In genomic region chr4:62475131-62475530, GRCm38 (mm10) we compare ENCODE assay signal across 19 mouse cellular contexts. TPM values are rescaled to one million over a fixed set of nuclear protein-coding genes. Genes with fewer than 3 reads are reported as not detected.
A peak's percentile ranks its signal among the peaks of the same experiment; 100 is the strongest.
DNase-seq lines count a peak whose midpoint lies in the region; ATAC-seq and TF ChIP-seq lines count a peak whose summit lies in the region.
"Had no signal": no experiment of that assay in that cellular context is flagged by ENCODE, and none has a peak within 500 bp of the region (broad histone marks: within the 10 kb centered on the region; RNA-seq: fewer than 3 reads in every experiment).

No protein-coding gene starts in this region.

- peak overlapping the region; percentile 2; the same call in 1 of the 2 replicates for H3K27ac ChIP-seq in kidney, embryonic 16.5 days (ENCODE audit: low read length)
- peak overlapping the region; percentile 48 for H3K27ac ChIP-seq in lung, postnatal 0 days (ENCODE audit: low read length)
- no peak overlapping the region for H3K27ac ChIP-seq in heart, embryonic 10.5 days
- H3K27ac ChIP-seq: forebrain, embryonic 13.5 days; heart, embryonic 13.5 days had no signal

- H3K4me1 ChIP-seq in kidney, embryonic 16.5 days (ENCODE audit: insufficient read depth, low read length), result peaks cover 9% of the 10 kb centered on the region
- H3K4me1 ChIP-seq in lung, postnatal 0 days (ENCODE audit: insufficient read depth, low read depth, low read length), result no peaks in the 10 kb centered on the region; the same call in 1 of the 2 replicates
- H3K4me1 ChIP-seq in heart, embryonic 10.5 days, result peaks cover 9% of the 10 kb centered on the region

- no peak overlapping the region for H3K9ac ChIP-seq in kidney, embryonic 16.5 days (replicated peaks; ENCODE audit: low read length)
- H3K9ac ChIP-seq in lung, postnatal 0 days (replicated peaks; ENCODE audit: low read depth), result no peak overlapping the region
- H3K9ac ChIP-seq: forebrain, embryonic 13.5 days; forebrain, postnatal 0 days; heart, embryonic 13.5 days had no signal

- H3K4me3 ChIP-seq in kidney, embryonic 16.5 days (ENCODE audit: low read length), result no peak overlapping the region
- H3K4me3 ChIP-seq in lung, postnatal 0 days (ENCODE audit: low read depth, low read length), result no peak overlapping the region
- no peak overlapping the region for H3K4me3 ChIP-seq in heart, embryonic 10.5 days
- H3K4me3 ChIP-seq: forebrain, embryonic 13.5 days; heart, embryonic 13.5 days had no signal

- 61% methylated on average over 2 of the region's 2 CpGs for WGBS in kidney, embryonic 16.5 days
- 45% methylated on average over 2 of the region's 2 CpGs for WGBS in lung, postnatal 0 days
- 74% methylated on average over 2 of the region's 2 CpGs for WGBS in heart, embryonic 10.5 days

- no peaks in the 10 kb centered on the region for H3K27me3 ChIP-seq in kidney, embryonic 16.5 days (ENCODE audit: insufficient read depth, low read length)
- H3K27me3 ChIP-seq in lung, postnatal 0 days (replicated peaks; ENCODE audit: insufficient read depth, low read length), result no peaks in the 10 kb centered on the region
- H3K27me3 ChIP-seq in heart, embryonic 10.5 days (ENCODE audit: insufficient read depth, poor library complexity, severe bottlenecking), result peaks cover 14% of the 10 kb centered on the region

- no peaks in the 10 kb centered on the region for H3K9me3 ChIP-seq in kidney, embryonic 16.5 days (ENCODE audit: low read length)
- H3K9me3 ChIP-seq in lung, postnatal 0 days (ENCODE audit: low read length), result no peaks in the 10 kb centered on the region
- H3K9me3 ChIP-seq in heart, embryonic 10.5 days, result no peaks in the 10 kb centered on the region
- H3K9me3 ChIP-seq: forebrain, embryonic 13.5 days; heart, embryonic 13.5 days had no signal

- ATAC-seq in kidney, embryonic 16.5 days (ENCODE audit: low FRiP score, low TSS enrichment), result peak; percentile 10; the same call in 1 of the 2 replicates
- no peak for ATAC-seq in lung, postnatal 0 days
- ATAC-seq: forebrain, embryonic 13.5 days; forebrain, postnatal 0 days had no signal

- no peak overlapping the region for H3K4me2 ChIP-seq in kidney, embryonic 16.5 days (replicated peaks; ENCODE audit: low read depth, low read length)
- H3K4me2 ChIP-seq in lung, postnatal 0 days (replicated peaks; ENCODE audit: low read depth, low read length), result no peak overlapping the region
- H3K4me2 ChIP-seq: forebrain, embryonic 13.5 days; heart, embryonic 13.5 days had no signal

- TF ChIP-seq EP300 in lung, postnatal 0 days (IDR thresholded peaks at IDR 0.05), result no peak

- TF ChIP-seq CTCF in lung, postnatal 0 days (IDR thresholded peaks at IDR 0.05), result no peak

- no peak for DNase-seq in kidney, postnatal 10 days
- DNase-seq in lung, postnatal 0 days (ENCODE audit: low spot score), result no peak
- no peak for DNase-seq in lung, postnatal 25 days (ENCODE audit: low spot score)
- peak; percentile 21 to 22 for DNase-seq in thymus, postnatal 10 days (ENCODE audit: low spot score in 2 of 2)
- peak; percentile 46 to 57 for DNase-seq in thymus, postnatal 36 days
- no peak for DNase-seq in heart, embryonic 10.5 days (ENCODE audit: low spot score)
- no peak for DNase-seq in right cerebral cortex, postnatal 36 days (ENCODE audit: low spot score in 2 of 2)
- DNase-seq: adrenal gland, adult 2 months; adrenal gland, postnatal 25 days; cerebellum, adult 18-20 months; cerebellum, adult 9-11 months; cerebellum, postnatal 36 days; forebrain, postnatal 0 days; gastrocnemius, postnatal 14 days; heart, postnatal 36 days had no signal

- H3K36me3 ChIP-seq in kidney, embryonic 16.5 days (ENCODE audit: insufficient read depth, low read length), result no peaks in the 10 kb centered on the region
- no peaks in the 10 kb centered on the region for H3K36me3 ChIP-seq in lung, postnatal 0 days (ENCODE audit: insufficient read depth, low read length)
- H3K36me3 ChIP-seq in heart, embryonic 10.5 days, result no peaks in the 10 kb centered on the region
- H3K36me3 ChIP-seq: heart, embryonic 13.5 days had no signal

RNA-seq across cellular contexts. Expression of gene Wdr31, which starts 4.4 kb away (rescaled TPM):
- polyA plus RNA-seq in kidney, embryonic 16.5 days (2015; fragmentation: Nextera tagmentation; extraction: Ambion mirVana), result 13.2 and 14.3 TPM in 2 replicates
- 5.2 and 6.1 TPM in 2 replicates for polyA plus RNA-seq in lung, postnatal 0 days (2015; fragmentation: Nextera tagmentation; extraction: Ambion mirVana)
- polyA plus RNA-seq in heart, embryonic 10.5 days (2016; fragmentation: Nextera tagmentation; extraction: Ambion mirVana), result 4.3 and 7.1 TPM in 2 replicates

RNA-seq across cellular contexts. Expression of gene Bspry, which starts 4.7 kb away (rescaled TPM):
- 25.9 and 28.3 TPM in 2 replicates for polyA plus RNA-seq in kidney, embryonic 16.5 days (2015; fragmentation: Nextera tagmentation; extraction: Ambion mirVana)
- polyA plus RNA-seq in lung, postnatal 0 days (2015; fragmentation: Nextera tagmentation; extraction: Ambion mirVana), result 26.8 and 33.0 TPM in 2 replicates
- polyA plus RNA-seq in heart, embryonic 10.5 days (2016; fragmentation: Nextera tagmentation; extraction: Ambion mirVana), result 0.46 and 2.0 TPM in 2 replicates

RNA-seq across cellular contexts. Expression of gene Hdhd3, which starts 28.1 kb away (rescaled TPM):
- 17.3 and 20.6 TPM in 2 replicates for polyA plus RNA-seq in kidney, embryonic 16.5 days (2015; fragmentation: Nextera tagmentation; extraction: Ambion mirVana)
- polyA plus RNA-seq in lung, postnatal 0 days (2015; fragmentation: Nextera tagmentation; extraction: Ambion mirVana), result 15.0 and 18.3 TPM in 2 replicates
- 7.0 and 10.1 TPM in 2 replicates for polyA plus RNA-seq in heart, embryonic 10.5 days (2016; fragmentation: Nextera tagmentation; extraction: Ambion mirVana)

RNA-seq across cellular contexts. Expression of gene Rnf183, which starts 40.1 kb away (rescaled TPM):
- 0.40 and 0.95 TPM in 2 replicates for polyA plus RNA-seq in kidney, embryonic 16.5 days (2015; fragmentation: Nextera tagmentation; extraction: Ambion mirVana)
- polyA plus RNA-seq in lung, postnatal 0 days (2015; fragmentation: Nextera tagmentation; extraction: Ambion mirVana), result 0.15 TPM in 1 of 2 replicates, not detected in the other
- not detected in 2 replicates for polyA plus RNA-seq in heart, embryonic 10.5 days (2016; fragmentation: Nextera tagmentation; extraction: Ambion mirVana)
- polyA plus RNA-seq: forebrain, embryonic 13.5 days; heart, embryonic 13.5 days; heart, postnatal 0 days had no signal

RNA-seq across cellular contexts. Expression of gene Alad, which starts 44.6 kb away (rescaled TPM):
- polyA plus RNA-seq in kidney, embryonic 16.5 days (2015; fragmentation: Nextera tagmentation; extraction: Ambion mirVana), result 108 and 113 TPM in 2 replicates
- polyA plus RNA-seq in lung, postnatal 0 days (2015; fragmentation: Nextera tagmentation; extraction: Ambion mirVana), result 110 and 111 TPM in 2 replicates
- 144 and 157 TPM in 2 replicates for polyA plus RNA-seq in heart, embryonic 10.5 days (2016; fragmentation: Nextera tagmentation; extraction: Ambion mirVana)

Comparison
In these comparisons a context has a peak if more than half of its experiments do, and no peak if none do; other contexts are left out.
1. DNase-seq: peak in thymus, postnatal 10 days (2 of 2) and thymus, postnatal 36 days (2 of 2); none in kidney, postnatal 10 days (single experiment), lung, postnatal 0 days (single experiment), lung, postnatal 25 days (single experiment), heart, embryonic 10.5 days (single experiment) and right cerebral cortex, postnatal 36 days (0 of 2).